Mouse (Mus musculus) olfactory bulb, adult 2 months (tissue): Measurements from ENCODE around the gene Gbp4. TPM values are rescaled to one million over a fixed set of nuclear protein-coding genes. Genes with fewer than 3 reads are reported as not detected.
A peak's percentile ranks its signal among the peaks of the same experiment; 100 is the strongest.
"Not testable (repeated sequence)": the region's sequence is repeated elsewhere in the genome, so short reads cannot be mapped to it uniquely, and the experiment has no call there.

ENCODE experiments used
- H3K27ac ChIP-seq: fragments of 200-500 bp; 2 replicates; pipeline ENCODE4 v1.5.1; 2012; ENCODE audit warnings: low read depth, low read length; ENCODE audit not compliant: insufficient read depth
- H3K4me1 ChIP-seq: fragments of 200-500 bp; 2 replicates; pipeline ENCODE4 v1.6.1; 2012; ENCODE audit warnings: low read length; ENCODE audit not compliant: control insufficient read depth, insufficient read depth
- H3K4me3 ChIP-seq: fragments of 200-500 bp; 2 replicates; pipeline ENCODE4 v1.5.1; 2012; ENCODE audit warnings: mild to moderate bottlenecking, low read depth, low read length, moderate library complexity; ENCODE audit not compliant: insufficient read depth
- CTCF ChIP-seq: fragments of 200-500 bp; IDR thresholded peaks from 2 replicates; pipeline ENCODE4 v1.5.1; 2012; ENCODE audit warnings: low read depth, mild to moderate bottlenecking, low read length, moderate library complexity; ENCODE audit not compliant: insufficient read depth
- POLR2A ChIP-seq: fragments of 200-500 bp; IDR thresholded peaks from 2 replicates; pipeline ENCODE4 v1.6.1; 2012; ENCODE audit warnings: mild to moderate bottlenecking, low read depth, low read length, moderate library complexity; ENCODE audit not compliant: insufficient read depth
- WGBS: fragments of 180-500 bp; shearing (Covaris S2); methylation state at CpG from one replicate; pipeline ENCODE4 v1.1.7; 2018; 5-methylcytosine and 5-hydroxymethylcytosine counted together
- polyA plus RNA-seq: library from polyadenylated mRNA; stranded (reverse); fragments of >200 nt; gene quantifications from 2 replicates; pipeline ENCODE4 v1.2.4, GENCODE M21; 2012; ENCODE audit warnings: low replicate concordance; ENCODE audit not compliant: missing spikeins, insufficient read depth, insufficient read length

The Gbp4 gene
- polyA plus RNA-seq = not detected in 2 replicates

DNA sequence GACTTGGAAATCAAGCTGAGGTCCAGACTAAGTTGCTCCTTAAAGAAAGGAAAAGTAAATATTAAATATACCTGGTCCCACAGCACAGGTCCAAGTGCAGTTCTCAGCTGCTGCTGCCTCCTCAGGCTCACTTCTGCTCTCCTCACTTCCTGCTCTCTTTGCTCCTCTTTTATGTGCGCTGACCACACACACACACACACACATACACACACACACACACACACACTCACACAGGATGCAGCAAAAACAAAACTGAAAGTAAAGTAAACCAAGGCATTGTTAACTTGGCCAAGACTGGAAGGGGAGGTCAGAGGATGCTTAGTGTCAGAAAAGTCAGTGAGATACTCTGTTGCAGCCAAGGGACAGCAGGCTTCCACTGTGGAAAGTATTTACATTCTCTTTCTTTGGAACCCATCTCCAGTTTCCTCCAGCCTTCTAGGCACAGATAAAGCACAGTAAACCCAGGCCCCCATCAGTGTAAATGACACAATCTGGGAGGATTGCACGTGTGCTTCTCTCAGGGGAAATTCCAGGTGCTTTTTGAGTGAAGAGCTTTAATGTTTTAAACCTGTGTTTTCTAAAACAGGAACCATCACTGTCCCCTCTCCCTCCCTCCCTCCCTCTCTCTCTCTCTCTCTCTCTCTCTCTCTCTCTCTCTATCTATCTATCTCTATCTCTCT lies at the start of gene Gbp4, which contains the start of the genes Gbp9 and Gbp8:
Gene Gbp4, minus strand, starts transcription at position 178 of the 680 bp plus-strand sequence.
Gene Gbp9, minus strand, starts transcription at position 131 of the 680 bp plus-strand sequence.
Gene Gbp8, minus strand, starts transcription at position 132 of the 680 bp plus-strand sequence.
- peak within 1 kb of the TSS; percentile 3; the same call in 1 of the 2 replicates for H3K4me3 ChIP-seq
- WGBS = 51% methylated on average over 2 of the region's 2 CpGs
- not testable (repeated sequence) for H3K27ac ChIP-seq, H3K4me1 ChIP-seq

DNA sequence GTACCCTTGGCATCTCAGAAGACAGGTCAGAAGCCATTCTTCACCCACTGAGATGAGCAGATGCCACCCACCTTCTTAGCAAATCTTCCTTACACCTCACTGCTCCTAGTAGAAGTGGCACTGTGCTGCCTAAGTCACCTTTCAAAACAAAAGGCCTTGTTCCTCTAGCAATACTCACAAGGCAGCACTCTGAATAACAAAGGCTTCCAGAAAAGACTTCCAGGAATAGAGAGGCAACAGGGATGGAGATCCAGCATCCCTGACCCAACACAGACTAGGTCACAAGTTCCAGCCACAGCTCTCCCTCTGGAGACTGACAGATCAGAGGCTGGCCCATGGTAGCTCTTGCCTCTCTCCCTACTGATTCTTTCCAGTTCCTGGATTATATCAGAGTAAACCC lies 42.1 kb upstream of the Gbp4 start:
- TF ChIP-seq POLR2A (no peak), CTCF (no peak)
- Histone ChIP-seq H3K27ac (no peak overlapping the region), H3K4me3 (no peak overlapping the region), H3K4me1 (no peaks in the 10 kb centered on the region)

DNA sequence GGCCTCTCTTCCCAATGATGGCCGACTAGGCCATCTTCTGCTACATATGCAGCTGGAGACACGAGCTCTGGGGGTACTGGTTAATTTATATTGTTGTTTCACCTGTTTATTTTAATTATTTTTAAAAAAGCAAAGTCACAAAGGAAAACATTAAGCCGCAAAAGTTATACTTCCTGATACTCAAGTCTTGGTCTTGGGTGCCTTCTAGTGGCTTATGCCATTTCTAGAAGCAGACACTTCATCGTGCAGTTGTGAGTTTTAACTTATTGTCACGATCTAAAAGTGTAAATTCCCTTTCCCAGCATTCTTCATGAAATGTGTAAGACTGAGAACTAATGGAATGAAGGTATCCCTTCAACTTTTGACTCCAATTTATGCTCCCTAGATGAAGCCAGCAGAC lies 17.2 kb upstream of the Gbp4 start:
- WGBS = 78% methylated on average over 5 of the region's 5 CpGs
- no peak overlapping the region for H3K4me3 ChIP-seq
- no peak overlapping the region for H3K27ac ChIP-seq
- no peaks in the 10 kb centered on the region for H3K4me1 ChIP-seq
- TF ChIP-seq POLR2A = no peak
- TF ChIP-seq CTCF = no peak

DNA sequence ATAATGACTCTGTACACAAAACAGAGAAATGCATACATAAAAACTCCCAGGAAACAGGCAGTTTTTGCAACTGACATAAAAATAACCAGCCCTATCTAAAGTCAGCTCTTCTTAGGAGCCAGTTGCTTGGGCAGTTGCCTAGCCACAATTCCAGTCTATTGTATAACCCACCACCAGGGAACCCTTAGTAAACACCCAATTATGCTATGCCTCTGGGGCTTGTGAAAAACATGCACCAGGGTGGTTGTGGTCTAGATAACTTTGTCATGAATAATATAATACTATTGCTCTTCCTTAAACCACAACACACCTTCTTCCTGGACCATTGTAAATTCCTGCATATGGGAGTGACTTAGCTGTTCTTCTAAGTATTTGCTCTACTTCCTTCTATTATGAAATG lies 14.7 kb upstream of the Gbp4 start:
- H3K4me1 ChIP-seq = no peaks in the 10 kb centered on the region
- no peak for TF ChIP-seq CTCF
- TF ChIP-seq POLR2A = no peak
- H3K4me3 ChIP-seq = no peak overlapping the region
- H3K27ac ChIP-seq = no peak overlapping the region

DNA sequence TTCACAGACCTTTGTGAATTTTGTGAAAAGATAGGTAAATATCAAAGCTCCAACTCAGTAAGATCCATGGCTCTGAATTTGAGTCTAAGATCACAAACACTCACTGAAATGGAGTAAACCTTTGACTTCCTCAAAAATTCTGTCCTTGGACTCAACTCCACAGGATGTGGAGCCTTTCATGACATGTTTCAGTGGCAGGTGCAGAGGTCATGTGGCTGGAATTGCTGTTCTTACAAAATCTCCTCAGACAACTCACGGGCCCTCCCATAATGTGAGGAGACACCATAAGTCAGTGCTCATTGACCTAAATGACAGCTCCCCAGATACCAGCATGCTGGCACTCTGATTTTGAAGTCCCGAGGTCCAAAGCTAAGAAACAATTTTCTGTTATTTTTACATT lies 8.7 kb upstream of the Gbp4 start:
- not testable (repeated sequence) for H3K4me3 ChIP-seq, H3K27ac ChIP-seq, H3K4me1 ChIP-seq
- WGBS = 70% methylated on average over 2 of the region's 2 CpGs

DNA sequence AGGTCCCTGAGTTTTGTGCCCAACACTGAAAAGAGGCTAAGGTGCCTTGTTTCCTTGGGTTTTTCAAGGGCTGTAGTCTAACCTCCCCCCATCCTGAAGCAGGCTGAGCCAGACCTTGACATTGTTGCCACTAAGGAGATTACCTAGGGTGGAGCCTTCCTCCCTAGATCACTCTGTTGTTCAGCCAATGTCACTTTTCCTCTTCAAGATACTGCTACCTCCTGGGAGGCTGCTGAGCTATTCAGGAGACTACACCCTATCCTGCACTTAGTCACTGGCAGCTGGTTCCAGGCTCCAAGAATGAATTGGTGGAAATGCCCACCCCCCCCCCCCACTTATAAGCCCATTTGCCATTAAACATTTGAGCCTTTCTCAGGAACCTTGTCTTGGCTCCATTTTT lies 7.1 kb upstream of the Gbp4 start:
- Histone ChIP-seq H3K27ac (no peak overlapping the region), H3K4me3 (no peak overlapping the region), H3K4me1 (no peaks in the 10 kb centered on the region)
- TF ChIP-seq POLR2A (no peak), CTCF (no peak)

DNA sequence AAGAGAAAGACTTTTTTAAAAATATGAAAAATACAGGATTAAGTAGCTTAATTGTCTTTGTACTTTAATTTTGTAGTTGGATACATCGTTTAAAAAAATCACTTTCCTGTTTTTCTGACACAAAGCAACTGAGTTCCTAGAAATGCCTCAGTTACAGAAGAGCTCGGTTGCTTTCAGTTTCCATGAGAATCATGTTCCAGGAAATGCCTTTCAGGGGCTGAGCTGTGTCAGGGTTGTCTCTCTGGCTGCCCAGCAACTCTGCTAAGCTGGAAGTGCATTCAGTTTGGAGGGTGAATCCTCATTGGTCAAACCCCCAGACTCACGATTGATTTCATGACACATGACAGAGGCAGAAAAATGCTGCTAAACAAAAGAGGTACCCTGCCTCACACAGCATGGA lies 6.3 kb upstream of the Gbp4 start:
- not testable (repeated sequence) for H3K4me3 ChIP-seq, H3K27ac ChIP-seq, H3K4me1 ChIP-seq
- WGBS = 44% methylated on average over 3 of the region's 3 CpGs

DNA sequence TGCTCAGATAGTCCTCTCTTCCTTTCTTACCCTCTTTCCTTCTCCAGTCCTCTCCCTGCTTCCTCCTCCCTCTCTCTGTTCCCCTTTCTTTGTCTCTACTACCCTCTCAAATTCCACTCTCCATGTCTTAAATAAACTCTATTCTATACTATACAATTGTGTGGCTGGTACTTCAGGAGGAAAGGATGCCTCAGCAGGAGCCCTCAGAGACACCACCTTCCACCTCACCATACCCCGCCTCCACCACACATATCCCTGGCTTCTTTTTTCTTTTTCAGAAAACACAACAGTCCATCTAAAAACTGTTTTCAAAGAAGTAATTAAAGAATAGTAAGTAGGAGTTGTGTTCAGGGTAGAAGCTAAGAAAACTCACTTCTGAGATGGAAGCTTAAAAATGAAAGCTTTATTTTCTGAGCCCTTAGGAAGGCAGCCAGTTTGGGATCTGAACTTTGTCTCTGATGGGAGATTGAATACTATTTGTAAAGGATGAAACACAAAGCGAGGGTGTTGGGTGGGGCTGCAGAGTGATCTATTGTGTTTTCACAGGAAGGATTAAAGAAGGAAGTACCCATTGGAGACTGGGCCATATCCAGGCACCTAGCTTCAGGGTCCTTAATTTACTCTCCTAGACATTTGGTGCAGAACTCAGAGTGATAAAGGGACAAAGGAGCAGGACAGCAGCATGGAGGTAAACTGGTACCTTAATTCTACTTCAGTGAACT lies 864 bp upstream of the Gbp4 start:
- H3K4me3 ChIP-seq, H3K4me1 ChIP-seq, H3K27ac ChIP-seq: not testable (repeated sequence)
- 42% methylated on average over 2 of the region's 2 CpGs for WGBS

DNA sequence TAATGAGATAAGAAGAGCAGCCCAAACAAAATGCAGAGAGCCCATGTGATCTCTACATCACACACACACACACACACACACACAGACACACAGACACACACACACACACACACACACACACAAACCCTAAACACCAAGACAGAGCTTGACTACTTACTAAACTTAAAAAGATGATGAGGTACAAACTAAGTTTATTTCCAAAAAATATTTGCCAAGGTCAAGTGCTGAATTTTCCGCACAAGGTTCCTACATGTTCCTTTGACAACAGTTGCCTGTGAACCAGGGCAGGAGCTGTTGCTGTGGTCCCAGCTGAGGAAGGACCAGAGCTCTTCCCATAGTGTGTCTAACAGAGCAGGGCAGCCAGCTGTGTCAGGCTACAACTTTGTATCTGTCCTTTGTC lies 480 bp downstream of the Gbp4 start:
- H3K4me1 ChIP-seq = no peaks in the 10 kb centered on the region
- WGBS = 91% methylated on average over 1 of the region's 1 CpGs
- TF ChIP-seq CTCF = no peak
- TF ChIP-seq POLR2A = no peak
- H3K4me3 ChIP-seq = peak overlapping the region; percentile 3; the same call in 1 of the 2 replicates
- H3K27ac ChIP-seq = no peak overlapping the region

DNA sequence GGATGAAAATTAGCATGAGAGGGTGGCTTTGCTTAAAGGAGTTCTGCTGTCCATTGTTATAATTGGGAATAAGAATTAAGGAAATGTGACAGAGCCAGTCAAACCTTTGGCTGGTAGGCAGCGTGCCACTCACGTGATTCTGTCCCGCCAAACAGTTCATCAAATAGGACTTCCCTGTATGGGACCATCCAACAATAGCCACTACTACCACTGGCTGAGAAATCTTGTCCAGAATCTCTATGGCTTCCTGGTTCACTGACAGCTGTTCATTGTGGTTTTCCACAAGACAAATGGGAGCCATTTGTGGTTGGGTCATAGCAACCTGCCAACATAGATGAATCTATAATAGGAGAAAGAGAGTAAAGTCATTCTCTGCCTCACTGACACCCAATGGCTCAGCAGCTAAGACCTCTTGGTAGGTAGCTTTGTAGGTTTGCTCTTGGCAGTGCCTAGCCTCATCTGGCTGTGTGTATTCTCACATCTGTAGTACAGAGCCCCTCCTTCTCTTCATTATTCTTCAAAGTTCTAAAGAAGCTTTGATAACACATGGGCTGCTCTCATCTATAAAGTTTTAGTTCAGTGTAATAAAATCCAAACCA lies 2.6 kb downstream of the Gbp4 start:
- not testable (repeated sequence) for H3K27ac ChIP-seq, H3K4me1 ChIP-seq, H3K4me3 ChIP-seq
- WGBS = 52% methylated on average over 3 of the region's 3 CpGs

DNA sequence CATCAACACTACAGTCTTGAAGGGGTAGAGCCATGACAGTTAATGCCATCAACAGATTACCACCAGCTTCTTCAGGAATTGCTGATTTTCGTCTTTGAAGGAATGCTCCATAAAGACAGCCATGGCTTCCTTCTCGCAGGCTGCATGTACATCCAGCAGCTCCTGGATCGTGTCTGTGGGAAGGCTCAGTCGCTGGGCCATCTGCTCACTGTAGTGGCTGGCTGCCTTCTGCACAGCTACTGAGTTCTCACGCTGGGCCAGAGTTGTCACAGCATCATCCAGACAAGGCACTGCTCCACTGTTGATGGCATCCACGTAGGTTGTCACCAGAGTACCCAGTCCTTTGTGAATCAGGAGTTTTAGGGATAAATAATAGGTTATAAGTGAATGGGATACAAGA lies 17.7 kb downstream of the Gbp4 start:
- WGBS = 77% methylated on average over 6 of the region's 6 CpGs
- not testable (repeated sequence) for H3K27ac ChIP-seq, H3K4me1 ChIP-seq, H3K4me3 ChIP-seq
